Mouse (Mus musculus) adrenal gland, adult 2 months (tissue): Measurements from ENCODE around the gene Nfat5. TPM values are rescaled to one million over a fixed set of nuclear protein-coding genes. Genes with fewer than 3 reads are reported as not detected.

Source experiments
- DNase-seq: peaks from one replicate; pipeline ENCODE4 v3.0.0; 2021
- polyA plus RNA-seq: library from polyadenylated mRNA; depleted of rRNA; stranded (reverse); fragments of >200 nt; gene quantifications from 2 replicates; pipeline ENCODE4 v1.2.3, GENCODE M21; 2012; rRNA removed
- total RNA-seq, 2 experiments: library from RNA; stranded (reverse); gene quantifications; 2 replicates each; pipeline ENCODE4 v1.2.3; 2021

The Nfat5 gene
- total and polyA plus RNA-seq, 3 experiments: 33.9 to 141 (median 89.8) TPM

- no peak for DNase-seq
Measured at GRCm38 (mm10) chr8:107397665-107398064, 104.4 kb downstream of the Nfat5 start.

GRCm38 (mm10) chr8:107399495-107399894 lies 106.2 kb downstream of the Nfat5 start:
- DNase-seq: no peak

- DNase-seq: no peak
Measured at GRCm38 (mm10) chr8:107401866-107402265, 108.6 kb downstream of the Nfat5 start.

- DNase-seq: peak; percentile 88
Measured at GRCm38 (mm10) chr8:107403038-107403781, 109.9 kb downstream of the Nfat5 start, which contains the start of gene Nqo1. Gene Nqo1 (minus strand): TSS chr8:107403206.

GRCm38 (mm10) chr8:107404057-107404456 lies 110.8 kb downstream of the Nfat5 start:
- no peak for DNase-seq

- DNase-seq: no peak
Measured at GRCm38 (mm10) chr8:107405935-107406334, 112.7 kb downstream of the Nfat5 start.

GRCm38 (mm10) chr8:107411391-107411790 lies 118.1 kb downstream of the Nfat5 start:
- no peak for DNase-seq

- DNase-seq: no peak
Measured at GRCm38 (mm10) chr8:107412552-107412951, 119.3 kb downstream of the Nfat5 start.

- DNase-seq: no peak
Measured at GRCm38 (mm10) chr8:107413881-107414280, 120.6 kb downstream of the Nfat5 start.

GRCm38 (mm10) chr8:107417001-107417400 lies 123.7 kb downstream of the Nfat5 start:
- DNase-seq: no peak

GRCm38 (mm10) chr8:107424176-107424575 lies 130.9 kb downstream of the Nfat5 start:
- DNase-seq: peak; percentile 9

GRCm38 (mm10) chr8:107424597-107425229 lies 131.4 kb downstream of the Nfat5 start, which contains the start of gene Nob1:
Gene Nob1 (minus strand): TSS chr8:107425051.
- peak; percentile 98 for DNase-seq

GRCm38 (mm10) chr8:107425230-107425597 lies 131.9 kb downstream of the Nfat5 start:
- no peak for DNase-seq

Other genes starting within 250 kb of the Nfat5 start
- 10 to 100 TPM; 40.4 to 62.3 TPM for gene Pdf, start 244.9 kb upstream of the Nfat5 start, total RNA-seq
- gene Pdf, start 244.9 kb upstream of the Nfat5 start, polyA plus RNA-seq: 133 and 144 TPM in 2 replicates
- 10 to 100 TPM; 36.6 to 37.6 TPM for gene Cog8, start 236.8 kb upstream of the Nfat5 start, total RNA-seq
- gene Cog8, start 236.8 kb upstream of the Nfat5 start, polyA plus RNA-seq: 31.1 and 36.8 TPM in 2 replicates
- gene Nip7, start 236.6 kb upstream of the Nfat5 start, total RNA-seq: 10 to 100 TPM; 49.3 to 54.3 TPM
- gene Nip7, start 236.6 kb upstream of the Nfat5 start, polyA plus RNA-seq: 15.3 and 17.2 TPM in 2 replicates
- not detected for gene Tmed6, start 227.8 kb upstream of the Nfat5 start, total RNA-seq
- gene Tmed6, start 227.8 kb upstream of the Nfat5 start, polyA plus RNA-seq: not detected in 2 replicates
- gene Terf2, start 196.9 kb upstream of the Nfat5 start, total RNA-seq: 10 to 100 TPM; 22.9 to 23.5 TPM
- 5.5 and 6.3 TPM in 2 replicates for gene Terf2, start 196.9 kb upstream of the Nfat5 start, polyA plus RNA-seq
- 100 to 1,000 TPM; 384 to 492 TPM for gene Cyb5b, start 142.8 kb upstream of the Nfat5 start, total RNA-seq
- 212 and 282 TPM in 2 replicates for gene Cyb5b, start 142.8 kb upstream of the Nfat5 start, polyA plus RNA-seq
- 1 to 10 TPM; 5.4 to 5.6 TPM for gene Nqo1, start 109.7 kb downstream of the Nfat5 start, total RNA-seq
- 1.5 and 1.6 TPM in 2 replicates for gene Nqo1, start 109.7 kb downstream of the Nfat5 start, polyA plus RNA-seq
- gene Nob1, start 131.6 kb downstream of the Nfat5 start, total RNA-seq: 10 to 100 TPM; 26.0 to 38.4 TPM
- 19.7 and 20.3 TPM in 2 replicates for gene Nob1, start 131.6 kb downstream of the Nfat5 start, polyA plus RNA-seq
- gene Wwp2, start 142.9 kb downstream of the Nfat5 start, total RNA-seq: 10 to 100 TPM; 30.8 to 34.5 TPM
- 20.3 and 22.2 TPM in 2 replicates for gene Wwp2, start 142.9 kb downstream of the Nfat5 start, polyA plus RNA-seq